Mouse (Mus musculus): ENCODE measurements at regions not wholly inside any gene's neighbourhood (a gene's known extent, or its start where the extent isn't known, plus 50 kb on each side); places are given as distances from the start of the nearest gene placed in this dataset.

DNA sequence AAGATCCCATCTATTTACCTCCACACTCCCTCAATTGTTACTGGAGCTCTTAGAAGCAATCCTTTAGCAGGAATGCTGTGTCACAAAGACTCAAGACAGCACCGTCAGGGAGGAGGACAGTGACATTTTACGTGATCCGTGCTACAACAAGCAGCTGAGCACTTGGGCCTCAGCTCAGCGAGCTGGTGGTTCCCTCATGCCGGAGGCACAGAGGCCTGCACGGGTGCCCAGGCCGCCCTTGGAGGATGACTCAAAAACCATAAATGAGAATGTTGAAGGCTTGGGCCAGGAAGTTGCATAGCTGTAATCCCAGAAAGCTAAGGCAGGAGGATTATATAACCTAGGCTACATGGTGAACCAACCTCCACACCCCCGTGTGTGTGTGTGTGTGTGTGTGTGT, 89.6 kb upstream of the Spred2 start:
- TF ChIP-seq CTCF (IDR thresholded peaks at IDR 0.05; ENCODE audit: control insufficient read depth, insufficient read depth, low read length), result no peak
- TF ChIP-seq POLR2A (IDR thresholded peaks at IDR 0.05; ENCODE audit: borderline replicate concordance, control insufficient read depth, low read depth, low read length), result no peak
